Mouse (Mus musculus): ENCODE results near the gene Dtnb.

DNA sequence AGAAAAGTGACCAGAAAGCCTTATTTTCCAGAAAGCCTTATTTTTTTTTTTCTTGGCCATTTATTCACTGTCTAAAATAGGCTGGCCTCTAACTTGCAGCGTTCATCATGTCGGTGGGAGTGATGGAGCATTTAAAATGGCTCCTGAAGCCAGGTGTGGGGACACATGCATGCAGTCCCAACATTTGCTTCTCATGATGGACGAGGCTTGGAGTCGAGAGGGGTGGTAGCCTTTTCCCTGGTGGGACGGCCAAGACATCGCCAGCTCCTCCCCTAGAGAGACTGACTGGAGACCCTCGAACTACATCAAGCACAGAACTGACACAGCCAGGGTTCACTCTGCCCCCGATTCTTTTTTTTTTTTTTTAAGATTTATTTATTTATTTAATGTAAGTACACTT is 220.1 kb downstream of the Dtnb start:
- TF ChIP-seq EP300 (IDR thresholded peaks at IDR 0.05) (no peak), CTCF (IDR thresholded peaks at IDR 0.05) (no peak)

Measured in lung, postnatal 0 days (tissue).